Mouse (Mus musculus): ENCODE measurements at regions not wholly inside any gene's neighbourhood (a gene's known extent, or its start where the extent isn't known, plus 50 kb on each side); places are given as distances from the start of the nearest gene placed in this dataset.

DNA sequence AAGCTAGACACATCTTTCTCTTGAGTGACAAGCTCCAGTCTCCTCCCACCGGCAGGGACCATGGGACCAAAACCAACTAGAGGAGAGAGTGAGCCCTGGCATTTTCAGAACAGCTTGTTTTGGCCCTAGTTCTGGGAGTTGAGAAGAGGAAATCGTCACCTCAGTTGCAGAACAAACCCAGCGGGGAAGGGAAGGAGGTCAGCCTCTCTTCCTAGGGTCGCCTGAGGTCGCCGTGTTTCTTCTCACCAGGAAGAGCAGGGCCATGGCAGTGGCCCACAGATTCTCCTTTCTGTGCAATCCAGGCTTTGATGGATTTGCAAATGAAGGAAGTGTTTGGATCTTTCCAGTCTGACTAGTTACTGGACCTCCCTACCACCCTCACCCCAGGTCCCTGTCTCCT lies 49.8 kb upstream of the Kcnj15 start:
- TF ChIP-seq E2F4 (IDR thresholded peaks at IDR 0.05; ENCODE audit: insufficient replicate concordance, low read depth, low read length): no peak
- TF ChIP-seq MXI1 (IDR thresholded peaks at IDR 0.05; ENCODE audit: low read depth, low read length): no peak
- no peak for TF ChIP-seq MYC (IDR thresholded peaks at IDR 0.05; ENCODE audit: low read depth, low read length)
- no peak for TF ChIP-seq POLR2A (IDR thresholded peaks at IDR 0.05; ENCODE audit: low read depth, low read length)
- no peak for TF ChIP-seq MEF2A (IDR thresholded peaks at IDR 0.05; ENCODE audit: borderline replicate concordance, low read depth, low read length)
